Mouse (Mus musculus): Measurements from ENCODE around the gene Zdhhc6.

- TF ChIP-seq ZC3H11A (IDR thresholded peaks at IDR 0.05; ENCODE audit: borderline replicate concordance, low read depth, low read length) (no peak), ZNF384 (IDR thresholded peaks at IDR 0.05; ENCODE audit: low read depth, low read length) (no peak), CHD2 (IDR thresholded peaks at IDR 0.05; ENCODE audit: low read depth, low read length) (no peak), HCFC1 (IDR thresholded peaks at IDR 0.05; ENCODE audit: borderline replicate concordance, insufficient read depth, low read length) (no peak), MAFK (IDR thresholded peaks at IDR 0.05; ENCODE audit: insufficient read depth, low read depth, low read length) (no peak)
Measured at GRCm38 (mm10) chr19:55231081-55231480, 84.8 kb downstream of the Zdhhc6 start.

Measured in ES-E14 (cell line).